Mouse (Mus musculus): ENCODE measurements around the gene Stau1. TPM values are rescaled to one million over a fixed set of nuclear protein-coding genes. Genes with fewer than 3 reads are reported as not detected.

Stau1 gene
- total and polyA plus RNA-seq, 3 experiments = 14.3 to 48.1 TPM; not detected in 1

GRCm38 (mm10) chr2:166974177-166974872 lies 21.8 kb downstream of the Stau1 start:
- H3K9ac ChIP-seq (ENCODE audit: control insufficient read depth, low read depth, low read length, poor library complexity, severe bottlenecking) = no peak overlapping the region
- no peak for DNase-seq (ENCODE audit: low read depth, low spot score)
- no peaks in the 10 kb centered on the region for H3K27me3 ChIP-seq (ENCODE audit: control insufficient read depth in 1 of 2, insufficient read depth in 2 of 2, low read length in 2 of 2)
- H3K9me3 ChIP-seq (replicated peaks; ENCODE audit: insufficient read depth, low read length) = no peaks in the 10 kb centered on the region
- H3K4me3 ChIP-seq (ENCODE audit: control insufficient read depth in 1 of 2, insufficient read depth in 1 of 2, low read depth in 2 of 2, low read length in 2 of 2) = no peak overlapping the region
- H3K4me1 ChIP-seq (ENCODE audit: control insufficient read depth in 1 of 2, insufficient read depth in 2 of 2, low read length in 2 of 2) = peaks cover 0 to 9% of the 10 kb centered on the region in 2 experiments; a peak in 2 of 4 replicates
- H3K27ac ChIP-seq (ENCODE audit: control insufficient read depth, low read depth, low read length) = no peak overlapping the region
- H3K36me3 ChIP-seq (ENCODE audit: control insufficient read depth in 1 of 2, insufficient read depth in 2 of 2, low read length in 2 of 2) = peaks cover 2 to 7% of the 10 kb centered on the region in 2 experiments; a peak in 3 of 4 replicates
- TF ChIP-seq ZNF384 (IDR thresholded peaks at IDR 0.05; ENCODE audit: low read depth, low read length) = no peak
- TF ChIP-seq ZC3H11A (IDR thresholded peaks at IDR 0.05; ENCODE audit: low read depth, low read length) = no peak
- TF ChIP-seq BHLHE40 (IDR thresholded peaks at IDR 0.05; ENCODE audit: borderline replicate concordance, low read depth, low read length) = no peak
- no peak for TF ChIP-seq POLR2AphosphoS2 (IDR thresholded peaks at IDR 0.05; ENCODE audit: low read length)
- no peak for TF ChIP-seq TBP (IDR thresholded peaks at IDR 0.05; ENCODE audit: low read depth, low read length)
- no peak for TF ChIP-seq E2F4 (IDR thresholded peaks at IDR 0.05; ENCODE audit: borderline replicate concordance, low read depth, low read length)
- TF ChIP-seq JUND (IDR thresholded peaks at IDR 0.05; ENCODE audit: low read depth, low read length) = no peak
- no peak for TF ChIP-seq NELFE (IDR thresholded peaks at IDR 0.05; ENCODE audit: low read depth, low read length)
- TF ChIP-seq CHD1 (IDR thresholded peaks at IDR 0.05; ENCODE audit: low read depth, low read length) = no peak
- TF ChIP-seq RCOR1 (IDR thresholded peaks at IDR 0.05; ENCODE audit: low read depth, low read length) = no peak
- TF ChIP-seq GATA1 (IDR thresholded peaks at IDR 0.05; ENCODE audit: low read depth, low read length) = no peak
- no peak for TF ChIP-seq POLR2A (IDR thresholded peaks at IDR 0.05; ENCODE audit: control insufficient read depth in 1 of 2, insufficient read depth in 1 of 2, low read depth in 1 of 2, low read length in 2 of 2, poor library complexity in 1 of 2)
- H3K79me2 ChIP-seq (ENCODE audit: control insufficient read depth, insufficient read depth, low read length, poor library complexity) = peaks cover 41% of the 10 kb centered on the region

- no peak overlapping the region for H3K9ac ChIP-seq (ENCODE audit: control insufficient read depth, low read depth, low read length, poor library complexity, severe bottlenecking)
- TF ChIP-seq TCF12 (IDR thresholded peaks at IDR 0.05; ENCODE audit: low read depth, low read length) (no peak), GATA1 (IDR thresholded peaks at IDR 0.05; ENCODE audit: low read depth, low read length) (no peak), POLR2AphosphoS2 (IDR thresholded peaks at IDR 0.05; ENCODE audit: low read length) (no peak), HCFC1 (IDR thresholded peaks at IDR 0.05; ENCODE audit: low read depth, low read length) (no peak), MAFK (IDR thresholded peaks at IDR 0.05; ENCODE audit: borderline replicate concordance, low read depth, low read length) (no peak), UBTF (IDR thresholded peaks at IDR 0.05; ENCODE audit: borderline replicate concordance, insufficient read depth, low read depth, low read length) (no peak), ZMIZ1 (IDR thresholded peaks at IDR 0.05; ENCODE audit: low read depth, low read length) (no peak), ZC3H11A (IDR thresholded peaks at IDR 0.05; ENCODE audit: low read depth, low read length) (no peak), RAD21 (IDR thresholded peaks at IDR 0.05; ENCODE audit: low read depth, low read length) (no peak), MXI1 (IDR thresholded peaks at IDR 0.05; ENCODE audit: low read depth, low read length) (no peak), MYB (IDR thresholded peaks at IDR 0.05; ENCODE audit: low read depth, low read length) (no peak), GABPA (IDR thresholded peaks at IDR 0.05; ENCODE audit: low read depth, low read length) (no peak), BHLHE40 (IDR thresholded peaks at IDR 0.05; ENCODE audit: borderline replicate concordance, low read depth, low read length) (no peak), ZKSCAN1 (IDR thresholded peaks at IDR 0.05; ENCODE audit: low read depth, low read length) (no peak), ZNF384 (IDR thresholded peaks at IDR 0.05; ENCODE audit: low read depth, low read length) (no peak), NRF1 (IDR thresholded peaks at IDR 0.05; ENCODE audit: insufficient read depth, low read depth, low read length, poor library complexity, severe bottlenecking) (no peak), MAZ (IDR thresholded peaks at IDR 0.05; ENCODE audit: low read depth, low read length) (no peak), POLR2AphosphoS5 (IDR thresholded peaks at IDR 0.05; ENCODE audit: borderline replicate concordance, low read depth, low read length) (no peak), CTCF (IDR thresholded peaks at IDR 0.05 in 2 of 3, conservative IDR thresholded peaks at IDR 0.05 in 1 of 3; ENCODE audit: control insufficient read depth in 1 of 3, insufficient read depth in 1 of 3, low read depth in 2 of 3, low read length in 3 of 3, poor library complexity in 1 of 3, severe bottlenecking in 1 of 3) (no peak), KAT2A (conservative IDR thresholded peaks at IDR 0.05; ENCODE audit: low read depth, low read length) (no peak)
- peaks cover 0 to 9% of the 10 kb centered on the region in 2 experiments; a peak in 2 of 4 replicates for H3K4me1 ChIP-seq (ENCODE audit: control insufficient read depth in 1 of 2, insufficient read depth in 2 of 2, low read length in 2 of 2)
- no peaks in the 10 kb centered on the region for H3K9me3 ChIP-seq (replicated peaks; ENCODE audit: insufficient read depth, low read length)
- no peak overlapping the region for H3K4me3 ChIP-seq (ENCODE audit: control insufficient read depth in 1 of 2, insufficient read depth in 1 of 2, low read depth in 2 of 2, low read length in 2 of 2)
- peaks cover 37% of the 10 kb centered on the region for H3K79me2 ChIP-seq (ENCODE audit: control insufficient read depth, insufficient read depth, low read length, poor library complexity)
- no peak for DNase-seq (ENCODE audit: low read depth, low spot score)
- H3K27ac ChIP-seq (ENCODE audit: control insufficient read depth, low read depth, low read length) = no peak overlapping the region
- peaks cover 2 to 7% of the 10 kb centered on the region in 2 experiments; a peak in 3 of 4 replicates for H3K36me3 ChIP-seq (ENCODE audit: control insufficient read depth in 1 of 2, insufficient read depth in 2 of 2, low read length in 2 of 2)
- no peaks in the 10 kb centered on the region for H3K27me3 ChIP-seq (ENCODE audit: control insufficient read depth in 1 of 2, insufficient read depth in 2 of 2, low read length in 2 of 2)
Measured at GRCm38 (mm10) chr2:166973153-166973552, 22.9 kb downstream of the Stau1 start.

All from MEL (cell line).